ENCODE assay signal across 8 mouse cellular contexts in the genomic region with DNA sequence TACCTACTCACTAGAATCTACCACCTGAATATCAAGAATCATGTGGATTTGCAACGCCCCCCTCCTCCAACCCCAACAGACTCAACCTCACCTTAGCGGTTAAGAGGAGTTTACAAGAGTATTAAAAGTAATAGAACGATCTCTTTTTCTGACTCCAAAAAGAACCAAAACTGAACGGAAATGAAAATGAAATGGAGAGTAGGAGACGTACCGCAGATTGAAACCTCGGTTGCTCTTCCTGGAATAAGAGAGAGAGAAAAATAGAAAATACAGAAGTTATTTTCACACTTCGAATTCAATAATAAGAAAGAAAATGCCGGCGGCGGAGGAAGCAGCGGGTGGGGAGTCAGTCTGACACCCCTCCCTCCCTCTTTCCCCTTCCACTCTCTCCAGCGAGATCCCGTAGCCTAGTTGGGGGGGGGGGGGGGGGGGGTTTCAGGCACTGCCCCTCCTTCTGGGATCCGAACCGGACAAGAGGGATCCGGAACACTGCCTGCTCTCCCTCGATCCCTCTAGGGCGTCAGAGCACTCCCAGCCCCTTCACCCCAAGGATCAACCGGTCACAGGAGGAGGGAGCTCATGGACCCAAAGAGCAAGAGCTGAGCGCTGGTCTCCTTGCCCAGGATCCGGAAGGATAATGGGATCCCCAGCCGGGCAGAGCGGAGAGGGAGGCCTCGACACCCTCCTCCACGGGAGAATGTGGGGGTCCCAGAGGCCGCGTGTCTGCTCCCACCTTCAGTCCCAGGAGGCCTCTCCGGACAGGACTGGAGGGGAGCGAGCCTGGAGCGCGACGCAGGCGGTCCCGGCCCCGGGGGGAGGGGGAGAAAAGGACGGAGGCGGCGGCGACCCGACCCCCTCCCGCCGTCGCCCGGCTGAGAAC. TPM values are rescaled to one million over a fixed set of nuclear protein-coding genes. Genes with fewer than 3 reads are reported as not detected.
DNase-seq lines count a peak whose midpoint lies in the region; ATAC-seq and TF ChIP-seq lines count a peak whose summit lies in the region.

No protein-coding gene starts in this region.

- peaks cover 6% of the 10 kb centered on the region for H3K4me1 ChIP-seq in heart, adult 2 months (ENCODE audit: control insufficient read depth, insufficient read depth, low read length)
- H3K4me1 ChIP-seq in liver, embryonic 11.5 days (replicated peaks; ENCODE audit: control insufficient read depth, insufficient read depth, low read length), result peaks cover 17% of the 10 kb centered on the region

- peak overlapping the region; percentile 90 for H3K4me2 ChIP-seq in liver, embryonic 11.5 days

- no peak for TF ChIP-seq EP300 in heart, adult 2 months (IDR thresholded peaks at IDR 0.05; ENCODE audit: insufficient read depth, low read depth, low read length)

- H3K4me3 ChIP-seq in heart, adult 2 months, result peak overlapping the region; percentile 71
- peak overlapping the region; percentile 98 for H3K4me3 ChIP-seq in liver, embryonic 11.5 days (ENCODE audit: low read depth, low read length)

- H3K27me3 ChIP-seq in heart, adult 2 months (ENCODE audit: control insufficient read depth, insufficient read depth, low read length), result no peaks in the 10 kb centered on the region
- no peaks in the 10 kb centered on the region for H3K27me3 ChIP-seq in liver, embryonic 11.5 days (replicated peaks; ENCODE audit: control insufficient read depth, insufficient read depth, low read length)

- 4% methylated on average over 45 of the region's 45 CpGs for WGBS in heart, adult 2 months
- 4% methylated on average over 43 of the region's 45 CpGs for WGBS in liver, embryonic 11.5 days

- TF ChIP-seq POLR2A in heart, adult 2 months (IDR thresholded peaks at IDR 0.05; ENCODE audit: insufficient read depth, low read depth, low read length), result no peak

- peak overlapping the region; percentile 84 for H3K27ac ChIP-seq in heart, adult 2 months
- peak overlapping the region; percentile 81 for H3K27ac ChIP-seq in liver, embryonic 11.5 days (ENCODE audit: low read depth, low read length)

- intact Hi-C loops in heart, adult 2 months (cut with DNase I), result loop anchor here (5.0 kb wide), 1 partner anchor 34 kb away; no protein-coding TSS in a partner anchor

- peaks cover 8% of the 10 kb centered on the region for H3K79me2 ChIP-seq in heart, adult 2 months (replicated peaks; ENCODE audit: control insufficient read depth, insufficient read depth, low read length)

- peaks cover 38% of the 10 kb centered on the region for H3K36me3 ChIP-seq in heart, adult 2 months (ENCODE audit: control insufficient read depth, insufficient read depth, low read length)
- H3K36me3 ChIP-seq in liver, embryonic 11.5 days (ENCODE audit: control insufficient read depth, insufficient read depth, low read length), result 0 out of 2 replicates have a peak, but pooled peaks cover 2% of the 10 kb centered on the region

- DNase-seq in heart, adult 2 months, result no peak
- DNase-seq in heart, adult 11 months, result no peak
- DNase-seq in 3T3-L1 (ENCODE audit: low read depth, low spot score) (peak; percentile 40), R1 (ENCODE audit: low read depth, low spot score) (peak; percentile 45)
- peak; percentile 57 for DNase-seq in gastrocnemius, postnatal 10 days
- DNase-seq in liver, embryonic 11.5 days (ENCODE audit: low spot score), result peak; percentile 62
- DNase-seq in ovary, postnatal 36 days (ENCODE audit: low spot score), result peak; percentile 52
- no peak for DNase-seq in layer of hippocampus, adult 9-11 months

- no peak for TF ChIP-seq CTCF in heart, adult 2 months (IDR thresholded peaks at IDR 0.05)

- ATAC-seq in liver, embryonic 11.5 days (replicated peaks; ENCODE audit: low FRiP score), result peak; percentile 7

- H3K9me3 ChIP-seq in liver, embryonic 11.5 days (ENCODE audit: control insufficient read depth, low read length), result no peaks in the 10 kb centered on the region

- peak overlapping the region; percentile 79 for H3K9ac ChIP-seq in heart, adult 2 months (ENCODE audit: low read depth, low read length)
- H3K9ac ChIP-seq in liver, embryonic 11.5 days (ENCODE audit: low read depth, low read length), result peak overlapping the region; percentile 93

RNA-seq across cellular contexts. Expression of a gene that starts 0.7 kb away (rescaled TPM):
- 10 to 100 TPM; 65.6 to 76.2 TPM for total RNA-seq in heart, adult 2 months (2021)
- polyA plus RNA-seq in heart, adult 2 months (2012; rRNA removed), result 27.0 and 38.5 TPM in 2 replicates
- total RNA-seq in gastrocnemius, postnatal 10 days (2021), result 10 to 100 TPM; 41.8 to 43.1 TPM
- polyA plus RNA-seq in liver, embryonic 11.5 days (2014; fragmentation: Nextera tagmentation; extraction: Ambion mirVana), result 17.8 and 21.9 TPM in 2 replicates

Comparison
In these comparisons a context has a peak if more than half of its experiments do, and no peak if none do; other contexts are left out.
1. DNase-seq: peak in 3T3-L1 (single experiment), R1 (single experiment), gastrocnemius, postnatal 10 days (single experiment), liver, embryonic 11.5 days (single experiment) and ovary, postnatal 36 days (single experiment); none in heart, adult 2 months (0 of 2), heart, adult 11 months (single experiment) and layer of hippocampus, adult 9-11 months (single experiment).